Mouse (Mus musculus): Measurements from ENCODE around the gene Sytl3. TPM values are rescaled to one million over a fixed set of nuclear protein-coding genes. Genes with fewer than 3 reads are reported as not detected.
A peak's percentile ranks its signal among the peaks of the same experiment; 100 is the strongest.

The Sytl3 gene
- polyA plus RNA-seq, 1 experiment, result 3.7 TPM

DNA sequence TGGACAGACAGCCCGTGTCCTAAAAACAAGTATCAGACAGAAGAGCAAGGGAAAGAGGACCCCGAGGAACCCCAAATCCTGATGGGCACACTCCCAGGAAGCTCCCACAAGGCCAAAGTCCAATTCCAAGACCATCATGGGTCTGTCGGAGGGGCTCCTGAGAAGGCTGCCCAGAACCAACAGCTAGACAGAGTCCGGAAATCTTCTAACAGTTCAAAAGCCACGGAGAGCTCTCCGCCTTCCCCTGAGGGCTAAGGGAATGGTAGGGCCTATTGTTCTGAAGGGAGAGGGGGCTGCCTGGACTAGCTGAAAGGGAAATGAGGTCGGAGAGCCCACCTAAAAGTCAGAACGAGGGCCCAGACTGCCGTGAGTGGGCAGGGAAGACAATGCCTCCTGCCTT, 85.5 kb downstream of the Sytl3 start:
- WGBS, result 46% methylated on average over 9 of the region's 9 CpGs
- Histone ChIP-seq H3K27me3 (replicated peaks; ENCODE audit: control insufficient read depth, insufficient read depth, low read length) (no peaks in the 10 kb centered on the region), H3K4me3 (ENCODE audit: insufficient read depth, low read depth, low read length) (no peak overlapping the region), H3K27ac (ENCODE audit: insufficient read depth, low read depth, low read length) (no peak overlapping the region), H3K4me1 (ENCODE audit: control insufficient read depth, insufficient read depth, low read length) (peaks cover 50% of the 10 kb centered on the region), H3K36me3 (ENCODE audit: control insufficient read depth, insufficient read depth, low read length) (peaks cover 20% of the 10 kb centered on the region)
- DNase-seq, result no peak
- TF ChIP-seq CTCF (conservative IDR thresholded peaks at IDR 0.05; ENCODE audit: insufficient read depth, insufficient read length, low read depth, low read length), result no peak
- TF ChIP-seq POLR2A (IDR thresholded peaks at IDR 0.05; ENCODE audit: low read depth, low read length), result no peak

DNA sequence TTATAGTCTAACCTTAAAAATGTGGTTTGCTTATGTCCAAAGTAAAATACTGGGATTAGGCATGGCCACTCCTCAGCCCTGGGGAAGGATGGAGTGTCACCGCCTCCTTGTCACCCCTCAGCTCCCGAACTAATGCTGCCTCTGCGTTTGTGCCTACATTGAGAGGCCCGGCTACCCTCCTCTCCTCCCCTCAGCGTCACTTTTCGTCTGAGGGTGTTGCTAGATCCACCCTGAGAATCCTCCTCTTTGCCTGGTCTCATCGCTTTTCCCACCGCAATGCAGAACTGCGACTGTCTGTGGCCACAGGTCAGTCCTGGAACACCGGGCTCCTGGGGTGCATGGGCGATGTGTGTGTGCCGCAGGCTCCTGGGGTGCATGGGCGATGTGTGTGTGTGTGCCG, 86.0 kb downstream of the Sytl3 start:
- H3K4me1 ChIP-seq (ENCODE audit: control insufficient read depth, insufficient read depth, low read length), result peaks cover 50% of the 10 kb centered on the region
- peaks cover 16% of the 10 kb centered on the region for H3K36me3 ChIP-seq (ENCODE audit: control insufficient read depth, insufficient read depth, low read length)
- DNase-seq, result no peak
- no peaks in the 10 kb centered on the region for H3K27me3 ChIP-seq (replicated peaks; ENCODE audit: control insufficient read depth, insufficient read depth, low read length)
- no peak overlapping the region for H3K27ac ChIP-seq (ENCODE audit: insufficient read depth, low read depth, low read length)
- WGBS, result 80% methylated on average over 14 of the region's 14 CpGs
- no peak overlapping the region for H3K4me3 ChIP-seq (ENCODE audit: insufficient read depth, low read depth, low read length)
- TF ChIP-seq CTCF (conservative IDR thresholded peaks at IDR 0.05; ENCODE audit: insufficient read depth, insufficient read length, low read depth, low read length) (no peak), POLR2A (IDR thresholded peaks at IDR 0.05; ENCODE audit: low read depth, low read length) (no peak)

DNA sequence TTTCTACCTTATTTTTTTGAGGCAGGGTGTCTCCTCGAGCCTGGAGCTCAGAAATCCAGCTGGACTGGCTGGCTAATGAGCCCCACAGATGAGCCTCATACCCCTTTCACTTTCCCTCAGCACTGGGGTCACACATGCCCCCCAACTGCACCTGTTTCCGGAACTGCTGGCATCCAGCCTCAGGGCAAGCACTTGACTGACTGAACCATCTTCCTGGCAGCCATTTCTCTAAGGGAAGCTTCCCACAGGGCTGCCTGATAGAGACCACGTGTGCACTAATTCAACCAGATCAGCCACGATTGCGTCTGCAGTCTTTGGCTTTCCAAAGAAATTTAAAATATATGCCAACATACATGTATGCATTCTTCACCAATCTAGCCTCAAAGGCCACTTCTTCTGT, 86.6 kb downstream of the Sytl3 start:
- 36% methylated on average over 5 of the region's 5 CpGs for WGBS
- peaks cover 12% of the 10 kb centered on the region for H3K36me3 ChIP-seq (ENCODE audit: control insufficient read depth, insufficient read depth, low read length)
- no peak for DNase-seq
- peaks cover 50% of the 10 kb centered on the region for H3K4me1 ChIP-seq (ENCODE audit: control insufficient read depth, insufficient read depth, low read length)
- H3K27me3 ChIP-seq (replicated peaks; ENCODE audit: control insufficient read depth, insufficient read depth, low read length), result no peaks in the 10 kb centered on the region
- H3K4me3 ChIP-seq (ENCODE audit: insufficient read depth, low read depth, low read length), result no peak overlapping the region
- H3K27ac ChIP-seq (ENCODE audit: insufficient read depth, low read depth, low read length), result peak overlapping the region; percentile 68
- TF ChIP-seq CTCF (conservative IDR thresholded peaks at IDR 0.05; ENCODE audit: insufficient read depth, insufficient read length, low read depth, low read length) (no peak), POLR2A (IDR thresholded peaks at IDR 0.05; ENCODE audit: low read depth, low read length) (no peak)

DNA sequence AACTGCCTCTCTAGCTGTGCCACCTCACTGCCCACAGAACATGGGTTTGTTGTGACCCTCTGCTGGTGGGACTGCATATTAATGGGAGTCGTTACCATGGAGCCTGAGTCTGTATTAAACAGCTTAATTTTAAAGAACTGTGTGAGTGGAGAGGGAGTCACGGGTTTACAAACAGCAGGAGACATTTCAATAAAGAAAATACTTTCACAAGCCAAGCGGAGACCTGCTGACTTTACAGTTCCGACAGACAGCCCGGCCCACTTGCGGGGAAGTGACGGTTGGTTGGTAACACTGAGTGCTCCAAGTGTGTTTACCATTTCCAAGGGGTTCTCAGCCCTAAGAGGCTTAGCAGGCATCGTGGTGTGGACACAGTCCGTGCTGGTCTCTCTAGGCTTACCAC, 87.1 kb downstream of the Sytl3 start:
- Histone ChIP-seq H3K36me3 (ENCODE audit: control insufficient read depth, insufficient read depth, low read length) (peaks cover 10% of the 10 kb centered on the region), H3K4me3 (ENCODE audit: insufficient read depth, low read depth, low read length) (no peak overlapping the region), H3K27ac (ENCODE audit: insufficient read depth, low read depth, low read length) (peak overlapping the region; percentile 68), H3K4me1 (ENCODE audit: control insufficient read depth, insufficient read depth, low read length) (peaks cover 50% of the 10 kb centered on the region), H3K27me3 (replicated peaks; ENCODE audit: control insufficient read depth, insufficient read depth, low read length) (no peaks in the 10 kb centered on the region)
- peak; percentile 72 for DNase-seq
- 27% methylated on average over 9 of the region's 9 CpGs for WGBS
- no peak for TF ChIP-seq POLR2A (IDR thresholded peaks at IDR 0.05; ENCODE audit: low read depth, low read length)
- no peak for TF ChIP-seq CTCF (conservative IDR thresholded peaks at IDR 0.05; ENCODE audit: insufficient read depth, insufficient read length, low read depth, low read length)

DNA sequence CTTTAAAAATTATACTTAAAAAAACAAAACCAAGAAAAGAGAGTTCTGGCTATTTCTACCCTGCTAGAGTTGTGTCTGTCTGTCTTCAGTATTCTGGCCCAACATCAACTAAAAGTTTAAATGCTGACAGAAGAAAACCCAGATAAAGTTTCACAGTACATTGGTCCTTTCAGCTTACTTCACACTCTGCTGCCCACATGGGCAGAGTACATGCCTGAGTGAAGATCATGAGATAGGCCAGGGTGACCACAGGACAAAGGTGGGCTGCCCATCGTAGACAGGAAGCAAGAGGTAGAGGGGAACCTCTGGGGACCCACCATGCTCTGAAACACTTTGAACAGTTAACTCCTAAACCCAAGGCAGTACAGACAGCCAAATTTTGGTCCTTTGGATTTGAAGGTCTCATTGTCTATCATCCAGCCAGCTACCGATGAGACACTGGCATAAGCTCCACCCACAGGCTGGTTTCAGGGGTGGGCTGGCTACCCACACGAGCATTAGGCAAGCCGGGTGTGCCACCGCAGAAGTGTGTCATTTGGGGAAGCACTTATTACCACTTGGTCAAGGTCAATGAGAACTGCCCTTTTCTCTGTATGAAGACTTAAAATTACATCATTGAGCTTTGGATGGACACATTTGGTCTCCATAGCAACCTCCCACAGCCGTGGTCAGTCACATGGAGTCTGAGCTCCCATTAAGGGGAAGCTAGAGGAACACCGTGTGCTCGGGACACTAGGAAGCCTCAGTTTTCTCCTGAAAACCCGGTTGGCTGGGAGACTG, 87.7 kb downstream of the Sytl3 start:
- DNase-seq, result peak; percentile 84
- no peak overlapping the region for H3K4me3 ChIP-seq (ENCODE audit: insufficient read depth, low read depth, low read length)
- 32% methylated on average over 9 of the region's 9 CpGs for WGBS
- H3K27me3 ChIP-seq (replicated peaks; ENCODE audit: control insufficient read depth, insufficient read depth, low read length), result no peaks in the 10 kb centered on the region
- H3K36me3 ChIP-seq (ENCODE audit: control insufficient read depth, insufficient read depth, low read length), result peaks cover 11% of the 10 kb centered on the region
- TF ChIP-seq CTCF (conservative IDR thresholded peaks at IDR 0.05; ENCODE audit: insufficient read depth, insufficient read length, low read depth, low read length) (no peak), POLR2A (IDR thresholded peaks at IDR 0.05; ENCODE audit: low read depth, low read length) (no peak)
- peaks cover 50% of the 10 kb centered on the region for H3K4me1 ChIP-seq (ENCODE audit: control insufficient read depth, insufficient read depth, low read length)
- peak overlapping the region; percentile 77 for H3K27ac ChIP-seq (ENCODE audit: insufficient read depth, low read depth, low read length)

DNA sequence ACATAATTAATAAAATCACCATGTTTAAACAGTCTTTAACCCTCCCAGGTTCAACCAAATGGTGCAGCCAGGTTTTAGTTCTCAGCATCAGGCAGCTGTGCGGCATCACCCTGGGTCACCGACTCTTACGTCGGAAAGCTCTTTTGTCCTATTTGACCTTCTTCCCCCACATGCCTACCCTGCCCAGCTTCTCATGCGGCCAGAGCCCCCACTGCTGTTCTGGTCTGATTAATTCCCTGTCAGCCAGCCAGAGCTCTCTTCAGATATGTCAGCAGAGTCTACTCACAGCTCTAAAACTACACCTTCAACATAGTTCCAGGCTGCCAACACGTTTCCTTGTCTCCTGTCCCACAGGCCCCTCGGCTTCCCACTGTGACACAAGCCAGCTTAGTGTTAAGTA, 88.6 kb downstream of the Sytl3 start:
- Histone ChIP-seq H3K4me3 (ENCODE audit: insufficient read depth, low read depth, low read length) (no peak overlapping the region), H3K27ac (ENCODE audit: insufficient read depth, low read depth, low read length) (peak overlapping the region; percentile 77), H3K36me3 (ENCODE audit: control insufficient read depth, insufficient read depth, low read length) (peaks cover 13% of the 10 kb centered on the region), H3K27me3 (replicated peaks; ENCODE audit: control insufficient read depth, insufficient read depth, low read length) (no peaks in the 10 kb centered on the region), H3K4me1 (ENCODE audit: control insufficient read depth, insufficient read depth, low read length) (peaks cover 54% of the 10 kb centered on the region)
- WGBS, result 29% methylated on average over 7 of the region's 7 CpGs
- no peak for DNase-seq
- TF ChIP-seq POLR2A (IDR thresholded peaks at IDR 0.05; ENCODE audit: low read depth, low read length) (no peak), CTCF (conservative IDR thresholded peaks at IDR 0.05; ENCODE audit: insufficient read depth, insufficient read length, low read depth, low read length) (no peak)

DNA sequence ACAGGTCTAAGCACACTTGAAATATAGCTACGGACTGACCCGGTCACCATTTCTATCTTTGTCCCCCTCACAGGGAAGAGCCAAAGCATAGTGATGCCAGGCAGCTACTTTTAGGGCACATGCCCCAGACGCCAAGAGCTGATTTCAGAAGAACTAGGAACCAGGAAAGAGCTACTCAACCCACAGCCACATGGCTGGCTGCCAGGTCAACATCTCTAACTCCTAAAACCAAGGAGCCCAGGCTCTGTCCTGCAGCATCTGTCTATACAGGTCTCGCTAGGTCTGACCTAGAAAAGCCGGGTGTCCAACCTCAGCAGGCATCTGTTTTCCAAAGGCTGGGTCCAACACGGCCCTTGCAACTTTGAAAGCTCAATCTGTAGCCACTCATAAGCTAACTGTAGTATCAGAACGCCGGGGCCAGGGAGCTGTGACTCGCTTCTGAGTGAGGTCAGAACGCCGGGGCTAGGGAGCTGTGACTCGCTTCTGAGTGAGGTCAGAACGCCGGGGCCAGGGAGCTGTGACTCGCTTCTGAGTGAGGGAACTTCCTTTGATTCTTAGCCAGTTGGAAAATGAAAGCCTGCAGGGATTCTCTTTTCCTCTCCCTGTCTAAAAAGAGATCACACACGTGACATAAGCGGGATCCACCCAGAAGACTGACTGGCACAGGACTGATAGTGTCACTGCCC, 90.0 kb downstream of the Sytl3 start:
- Histone ChIP-seq H3K27ac (ENCODE audit: insufficient read depth, low read depth, low read length) (peak overlapping the region; percentile 77), H3K4me3 (ENCODE audit: insufficient read depth, low read depth, low read length) (no peak overlapping the region), H3K4me1 (ENCODE audit: control insufficient read depth, insufficient read depth, low read length) (peaks cover 47% of the 10 kb centered on the region), H3K36me3 (ENCODE audit: control insufficient read depth, insufficient read depth, low read length) (peaks cover 13% of the 10 kb centered on the region), H3K27me3 (replicated peaks; ENCODE audit: control insufficient read depth, insufficient read depth, low read length) (no peaks in the 10 kb centered on the region)
- WGBS, result 34% methylated on average over 17 of the region's 17 CpGs
- TF ChIP-seq CTCF (conservative IDR thresholded peaks at IDR 0.05; ENCODE audit: insufficient read depth, insufficient read length, low read depth, low read length), result no peak
- no peak for TF ChIP-seq POLR2A (IDR thresholded peaks at IDR 0.05; ENCODE audit: low read depth, low read length)
- peak; percentile 53 for DNase-seq

Data from kidney, adult 2 months (tissue).